Mouse (Mus musculus): ENCODE measurements at regions not wholly inside any gene's neighbourhood (a gene's known extent, or its start where the extent isn't known, plus 50 kb on each side); places are given as distances from the start of the nearest gene placed in this dataset.

- no peak for DNase-seq (ENCODE audit: low read depth, low spot score)
Observed at GRCm38 (mm10) chr13:116017886-116018285, 291.6 kb downstream of the Isl1 start.

GRCm38 (mm10) chr13:116003733-116004132, 305.8 kb downstream of the Isl1 start:
- DNase-seq (ENCODE audit: low read depth, low spot score), result no peak

DNA sequence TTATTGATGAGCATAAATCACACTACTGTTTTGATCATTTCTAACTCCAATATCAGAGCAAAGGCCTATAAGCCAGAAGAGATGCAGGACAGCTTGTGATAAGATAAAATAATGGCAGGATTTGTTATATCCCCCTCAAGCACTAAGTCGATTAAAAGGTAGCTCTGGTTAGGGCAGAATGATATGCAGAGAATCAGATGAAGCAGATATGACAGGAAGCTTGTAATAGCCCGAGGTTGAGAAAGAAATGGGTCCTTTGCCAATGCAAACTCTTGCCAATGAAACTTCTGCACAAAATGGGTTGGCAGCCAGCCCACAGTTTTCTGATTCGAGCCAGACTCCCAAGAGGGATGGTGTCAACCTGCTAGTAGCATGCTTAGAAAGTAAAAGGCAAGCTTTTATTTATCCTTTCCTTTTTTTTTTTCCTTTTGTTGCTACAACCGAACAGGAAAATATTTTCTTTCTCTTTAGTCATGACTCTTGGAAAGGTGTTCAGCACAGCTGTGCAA, 307.0 kb downstream of the Isl1 start:
- no peak for DNase-seq (ENCODE audit: low read depth, low spot score)

DNA sequence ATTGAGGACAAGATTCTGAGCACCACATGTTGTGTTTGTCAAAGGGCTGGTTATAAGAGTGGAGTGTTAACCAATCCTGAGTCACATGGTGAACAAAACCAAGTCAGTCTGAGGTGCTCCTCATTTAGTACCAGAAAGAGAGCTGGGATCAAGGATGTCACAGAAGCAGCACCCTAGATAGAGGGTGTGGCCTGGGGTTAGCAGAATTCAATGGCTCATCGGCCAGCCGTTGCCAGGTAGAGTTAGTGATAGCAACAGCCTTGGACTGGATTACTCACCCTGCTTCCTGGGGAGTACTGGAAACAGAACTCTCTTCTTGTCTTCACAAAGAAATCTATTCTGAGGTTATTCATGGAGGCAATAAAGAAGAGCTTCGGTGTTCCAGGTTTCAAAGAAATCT, 318.9 kb downstream of the Isl1 start:
- peak; percentile 4 for DNase-seq (ENCODE audit: low read depth, low spot score)

DNA sequence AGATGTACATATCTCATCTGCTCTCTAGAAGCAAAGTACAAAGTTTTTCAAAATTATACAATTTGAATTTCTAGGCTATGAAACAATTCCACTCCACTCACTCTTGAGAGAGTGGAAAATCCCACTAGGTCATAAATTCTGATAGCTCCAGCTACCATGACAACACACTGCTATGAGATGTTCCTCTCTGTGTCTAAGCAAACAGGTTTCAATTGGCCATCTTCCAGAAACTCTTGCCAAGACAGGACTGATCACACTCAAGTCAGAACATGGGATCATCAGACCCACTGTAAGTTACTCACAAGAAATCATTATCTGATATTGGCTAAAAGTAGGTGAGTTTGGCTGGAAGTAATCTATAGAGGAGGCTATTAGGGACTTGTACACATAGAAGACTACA, 320.4 kb downstream of the Isl1 start:
- DNase-seq (ENCODE audit: low read depth, low spot score), result no peak

GRCm38 (mm10) chr13:115986282-115986681, 323.2 kb downstream of the Isl1 start:
- no peak for DNase-seq (ENCODE audit: low read depth, low spot score)

GRCm38 (mm10) chr13:115985715-115986114, 323.8 kb downstream of the Isl1 start:
- no peak for DNase-seq (ENCODE audit: low read depth, low spot score)

DNA sequence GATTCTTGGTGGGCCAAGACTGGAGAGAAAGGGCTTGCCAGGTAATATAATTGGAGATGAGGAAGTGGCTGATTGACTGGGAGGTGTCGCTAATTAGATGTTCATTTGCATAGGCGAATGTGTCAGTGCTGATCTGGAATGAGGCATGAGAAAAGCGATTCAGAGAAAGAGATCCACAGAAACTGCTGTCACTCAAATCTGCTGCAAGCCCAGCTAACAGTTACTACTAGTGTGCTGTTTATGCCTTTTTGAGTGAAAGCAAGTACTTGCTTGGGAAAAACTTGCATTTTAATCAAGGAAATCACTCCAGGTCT, 331.6 kb downstream of the Isl1 start:
- no peak for DNase-seq (ENCODE audit: low read depth, low spot score)

DNA sequence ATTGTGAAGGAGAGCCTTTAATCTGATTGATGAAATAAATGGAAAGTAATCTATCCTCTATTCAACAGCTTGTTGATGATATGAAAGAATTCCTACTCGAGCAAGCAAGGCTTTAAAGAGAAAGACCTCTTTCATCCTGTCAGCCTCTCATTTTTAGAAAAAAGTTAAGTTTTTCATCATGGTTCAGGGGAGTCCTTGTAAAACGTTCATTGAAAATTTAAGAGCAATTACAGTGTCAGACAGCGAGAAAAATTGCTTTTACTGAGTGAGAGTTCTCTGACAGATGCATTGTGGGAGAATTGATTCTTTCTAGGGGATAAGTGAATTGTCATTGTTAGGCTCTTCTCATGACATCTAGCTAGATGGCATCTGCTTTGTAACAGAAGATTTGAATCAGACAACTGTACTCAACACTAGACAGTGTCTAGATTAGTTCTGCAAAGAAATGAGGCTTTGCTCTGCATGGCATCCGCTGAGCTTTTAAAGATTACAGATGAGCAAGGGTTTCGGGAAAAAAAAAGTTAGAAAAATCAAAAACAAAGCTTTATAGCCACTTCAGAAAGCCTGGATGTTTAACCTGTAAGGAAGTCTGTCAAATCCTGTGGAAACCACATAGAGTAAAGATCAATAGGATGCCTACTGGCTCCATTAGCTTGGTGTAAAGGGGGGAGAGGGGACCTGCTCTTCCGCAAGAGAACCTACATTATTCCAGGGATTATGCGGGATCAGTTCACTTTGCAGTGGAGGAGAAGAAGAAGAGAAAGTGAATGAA, 332.2 kb downstream of the Isl1 start:
- no peak for DNase-seq (ENCODE audit: low read depth, low spot score)

Data from R1 (cell line).